Mouse (Mus musculus) liver, adult 2 months (tissue): ENCODE data around the gene Sh3rf3.

Source experiments
- CTCF ChIP-seq: fragments of 200-500 bp; IDR thresholded peaks from 2 replicates; pipeline ENCODE4 v1.5.1; 2011; ENCODE audit warnings: low read depth, low read length, control low read depth
- POLR2A ChIP-seq: fragments of 200-500 bp; IDR thresholded peaks from 2 replicates; pipeline ENCODE4 v1.6.1; 2011; ENCODE audit warnings: low read length, control low read depth; ENCODE audit not compliant: insufficient read depth; ENCODE audit errors: extremely low read depth

DNA sequence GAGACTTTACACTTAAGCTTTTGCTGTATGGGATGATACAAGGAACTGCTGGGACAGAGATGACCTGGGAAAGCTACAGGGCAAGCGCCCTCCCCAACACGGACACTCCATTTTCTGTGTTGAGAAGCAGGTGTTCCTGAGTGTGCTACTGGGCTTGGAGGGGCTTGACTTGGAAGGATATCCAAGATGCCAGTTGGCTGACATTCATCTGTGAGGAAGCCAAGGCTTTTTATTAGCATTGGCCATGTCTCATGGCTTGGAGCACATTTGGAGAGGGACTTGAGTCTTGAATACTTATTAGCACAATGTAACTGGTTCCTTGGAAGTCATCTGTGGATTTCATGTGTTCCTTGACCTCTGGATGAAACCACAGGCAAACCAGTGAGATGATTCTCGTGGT, 23.2 kb downstream of the Sh3rf3 start:
- TF ChIP-seq CTCF = no peak
- no peak for TF ChIP-seq POLR2A
